In the genomic region with DNA sequence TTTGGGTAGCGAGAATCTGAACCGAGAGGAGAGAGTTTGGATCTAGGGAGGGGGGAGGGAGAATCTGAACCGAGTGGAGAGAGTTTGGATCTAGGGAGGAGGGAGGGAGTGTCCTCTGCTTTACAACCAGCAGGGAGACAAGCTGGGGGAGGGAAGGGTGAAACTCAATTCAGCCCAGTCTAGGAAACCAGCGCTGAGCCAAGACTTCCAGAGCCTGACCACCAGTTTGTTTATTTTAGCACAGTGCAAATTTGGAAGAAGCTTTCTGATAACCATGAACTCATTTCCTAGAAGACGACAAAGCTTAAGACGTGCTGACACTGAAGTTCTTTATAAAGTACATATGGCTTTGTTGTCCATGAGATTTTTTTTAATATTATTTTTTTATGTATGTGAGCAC, we compare ENCODE assay signal across 12 mouse cellular contexts. TPM values are rescaled to one million over a fixed set of nuclear protein-coding genes. Genes with fewer than 3 reads are reported as not detected.
DNase-seq lines count a peak whose midpoint lies in the region; ATAC-seq and TF ChIP-seq lines count a peak whose summit lies in the region.
"Had no signal": no experiment of that assay in that cellular context is flagged by ENCODE, and none has a peak within 500 bp of the region (broad histone marks: within the 10 kb centered on the region; RNA-seq: fewer than 3 reads in every experiment).

No protein-coding gene starts in this region.

- WGBS in liver, postnatal 0 days (ENCODE audit: insufficient replicate concordance): 34% methylated on average over 6 of the region's 6 CpGs
- 35% methylated on average over 6 of the region's 6 CpGs for whole genome bisulfite sequencing in liver, embryonic 12.5 days (ENCODE audit: insufficient replicate concordance)
- 19% methylated on average over 6 of the region's 6 CpGs for WGBS in heart, embryonic 16.5 days
- 10% methylated on average over 6 of the region's 6 CpGs for WGBS in kidney, postnatal 0 days

- no peak for TF ChIP-seq CTCF in liver, postnatal 0 days (IDR thresholded peaks at IDR 0.05; ENCODE audit: low read depth)
- no peak for TF ChIP-seq CTCF in kidney, postnatal 0 days (IDR thresholded peaks at IDR 0.05; ENCODE audit: low read depth)

- H3K27me3 ChIP-seq in liver, postnatal 0 days (ENCODE audit: insufficient read depth, low read length): no peaks in the 10 kb centered on the region
- peaks cover 12% of the 10 kb centered on the region for H3K27me3 ChIP-seq in liver, embryonic 12.5 days (replicated peaks)
- H3K27me3 ChIP-seq in heart, embryonic 16.5 days (ENCODE audit: control insufficient read depth, insufficient read depth, low read length): no peaks in the 10 kb centered on the region
- H3K27me3 ChIP-seq in kidney, postnatal 0 days (ENCODE audit: insufficient read depth, low read length): no peaks in the 10 kb centered on the region

- no peak for ATAC-seq in liver, postnatal 0 days
- no peak for ATAC-seq in liver, embryonic 12.5 days
- ATAC-seq in heart, embryonic 16.5 days (replicated peaks; ENCODE audit: extremely low read depth, insufficient read depth, low FRiP score): peak; percentile 70
- peak; percentile 66; the same call in 1 of the 2 replicates for ATAC-seq in kidney, postnatal 0 days (replicated peaks; ENCODE audit: low FRiP score, low read depth)
- no peak for ATAC-seq in CD4-positive, CD25-positive, alpha-beta regulatory T cell, adult 4 months

- no peak overlapping the region for H3K4me2 ChIP-seq in liver, postnatal 0 days (ENCODE audit: low read depth, low read length)
- no peak overlapping the region for H3K4me2 ChIP-seq in liver, embryonic 12.5 days
- H3K4me2 ChIP-seq in heart, embryonic 16.5 days (ENCODE audit: low read depth, low read length): no peak overlapping the region
- H3K4me2 ChIP-seq in kidney, postnatal 0 days (ENCODE audit: low read length): peak overlapping the region; percentile 32; the same call in 1 of the 2 replicates

- H3K4me1 ChIP-seq in liver, postnatal 0 days (ENCODE audit: insufficient read depth): peaks cover 11% of the 10 kb centered on the region
- H3K4me1 ChIP-seq in liver, embryonic 12.5 days: peaks cover 36% of the 10 kb centered on the region
- H3K4me1 ChIP-seq in heart, embryonic 16.5 days (ENCODE audit: control insufficient read depth, insufficient read depth, low read length): no peaks in the 10 kb centered on the region
- no peaks in the 10 kb centered on the region; the same call in 1 of the 2 replicates for H3K4me1 ChIP-seq in kidney, postnatal 0 days (replicated peaks; ENCODE audit: insufficient read depth, low read length)

- intact Hi-C loops in left cerebral cortex, postnatal 14 days (cut with DNase I): no loop called here

- no peaks in the 10 kb centered on the region for H3K36me3 ChIP-seq in liver, postnatal 0 days (replicated peaks; ENCODE audit: insufficient read depth, low read length)
- H3K36me3 ChIP-seq in liver, embryonic 12.5 days: no peaks in the 10 kb centered on the region
- no peaks in the 10 kb centered on the region for H3K36me3 ChIP-seq in heart, embryonic 16.5 days (ENCODE audit: control insufficient read depth, insufficient read depth)
- no peaks in the 10 kb centered on the region for H3K36me3 ChIP-seq in kidney, postnatal 0 days (ENCODE audit: insufficient read depth, low read length)

- H3K27ac ChIP-seq in liver, postnatal 0 days (ENCODE audit: low read depth): peak overlapping the region; percentile 25; the same call in 1 of the 2 replicates
- no peak overlapping the region for H3K27ac ChIP-seq in liver, embryonic 12.5 days
- H3K27ac ChIP-seq in heart, embryonic 16.5 days (ENCODE audit: low read length): peak overlapping the region; percentile 73
- peak overlapping the region; percentile 65; the same call in 1 of the 2 replicates for H3K27ac ChIP-seq in kidney, postnatal 0 days
- H3K27ac ChIP-seq: liver, embryonic 14.5 days had no signal

- no peak for DNase-seq in liver, postnatal 0 days
- peak; percentile 89 for DNase-seq in kidney, postnatal 0 days (ENCODE audit: low spot score)
- DNase-seq in skeletal muscle tissue, adult 2 months (ENCODE audit: low read depth, low spot score): peak; percentile 38
- no peak for DNase-seq in left cerebral cortex, postnatal 14 days (ENCODE audit: low spot score in 2 of 2)
- DNase-seq in ovary, postnatal 14 days (ENCODE audit: low spot score): no peak
- DNase-seq: adrenal gland, postnatal 25 days; cerebellum, adult 9-11 months; right cerebral cortex, postnatal 4 days had no signal

- no peaks in the 10 kb centered on the region for H3K9me3 ChIP-seq in liver, postnatal 0 days (ENCODE audit: low read length)
- no peaks in the 10 kb centered on the region for H3K9me3 ChIP-seq in liver, embryonic 12.5 days (replicated peaks)
- H3K9me3 ChIP-seq in heart, embryonic 16.5 days (replicated peaks; ENCODE audit: control insufficient read depth, low read length): no peaks in the 10 kb centered on the region
- no peaks in the 10 kb centered on the region for H3K9me3 ChIP-seq in kidney, postnatal 0 days (replicated peaks; ENCODE audit: low read length)

- H3K4me3 ChIP-seq in liver, postnatal 0 days (ENCODE audit: low read depth, low read length): no peak overlapping the region
- H3K4me3 ChIP-seq in liver, embryonic 12.5 days: no peak overlapping the region
- no peak overlapping the region for H3K4me3 ChIP-seq in heart, embryonic 16.5 days (ENCODE audit: low read length)
- no peak overlapping the region for H3K4me3 ChIP-seq in kidney, postnatal 0 days (replicated peaks; ENCODE audit: low read depth, low read length)

- no peak overlapping the region for H3K9ac ChIP-seq in liver, postnatal 0 days (replicated peaks)
- H3K9ac ChIP-seq in liver, embryonic 12.5 days: no peak overlapping the region
- H3K9ac ChIP-seq in heart, embryonic 16.5 days (ENCODE audit: low read length): no peak overlapping the region
- no peak overlapping the region for H3K9ac ChIP-seq in kidney, postnatal 0 days (ENCODE audit: low read depth, low read length)
- H3K9ac ChIP-seq: liver, embryonic 14.5 days had no signal

- no peak for TF ChIP-seq EP300 in liver, postnatal 0 days (IDR thresholded peaks at IDR 0.05; ENCODE audit: low read depth)

RNA-seq across cellular contexts. Expression of a gene that starts 6.5 kb away (rescaled TPM):
- polyA plus RNA-seq in liver, postnatal 0 days (2015; fragmentation: Nextera tagmentation; extraction: Ambion mirVana): 1.9 and 2.3 TPM in 2 replicates
- 3.1 TPM in 2 replicates for polyA plus RNA-seq in liver, embryonic 12.5 days (2016; fragmentation: Nextera tagmentation; extraction: Ambion mirVana)
- polyA plus RNA-seq in heart, embryonic 16.5 days (2015; fragmentation: Nextera tagmentation; extraction: Ambion mirVana): 10.1 and 11.3 TPM in 2 replicates
- 12.3 and 13.7 TPM in 2 replicates for polyA plus RNA-seq in kidney, postnatal 0 days (2015; fragmentation: Nextera tagmentation; extraction: Ambion mirVana)
- 1 to 10 TPM; 9.6 to 9.8 TPM for polyA plus RNA-seq in CD4-positive, CD25-positive, alpha-beta regulatory T cell, adult 4 months (2017; shearing (Covaris generic))
- 1 to 10 TPM; 7.4 to 8.0 TPM for total RNA-seq in left cerebral cortex, postnatal 14 days (2021)

RNA-seq across cellular contexts. Expression of a gene that starts 48.9 kb away (rescaled TPM):
- 32.2 and 34.2 TPM in 2 replicates for polyA plus RNA-seq in liver, postnatal 0 days (2015; fragmentation: Nextera tagmentation; extraction: Ambion mirVana)
- polyA plus RNA-seq in liver, embryonic 12.5 days (2016; fragmentation: Nextera tagmentation; extraction: Ambion mirVana): 31.1 and 38.9 TPM in 2 replicates
- polyA plus RNA-seq in heart, embryonic 16.5 days (2015; fragmentation: Nextera tagmentation; extraction: Ambion mirVana): 36.9 and 41.7 TPM in 2 replicates
- 55.9 and 60.8 TPM in 2 replicates for polyA plus RNA-seq in kidney, postnatal 0 days (2015; fragmentation: Nextera tagmentation; extraction: Ambion mirVana)
- polyA plus RNA-seq in CD4-positive, CD25-positive, alpha-beta regulatory T cell, adult 4 months (2017; shearing (Covaris generic)): 10 to 100 TPM; 79.6 to 86.0 TPM
- 10 to 100 TPM; 22.4 to 23.5 TPM for total RNA-seq in left cerebral cortex, postnatal 14 days (2021)

RNA-seq across cellular contexts. Expression of a gene that starts 49.3 kb away (rescaled TPM):
- 163 and 167 TPM in 2 replicates for polyA plus RNA-seq in liver, postnatal 0 days (2015; fragmentation: Nextera tagmentation; extraction: Ambion mirVana)
- polyA plus RNA-seq in liver, embryonic 12.5 days (2016; fragmentation: Nextera tagmentation; extraction: Ambion mirVana): 292 and 306 TPM in 2 replicates
- 259 and 291 TPM in 2 replicates for polyA plus RNA-seq in heart, embryonic 16.5 days (2015; fragmentation: Nextera tagmentation; extraction: Ambion mirVana)
- polyA plus RNA-seq in kidney, postnatal 0 days (2015; fragmentation: Nextera tagmentation; extraction: Ambion mirVana): 339 and 363 TPM in 2 replicates
- 100 to 1,000 TPM; 252 to 315 TPM for polyA plus RNA-seq in CD4-positive, CD25-positive, alpha-beta regulatory T cell, adult 4 months (2017; shearing (Covaris generic))
- total RNA-seq in left cerebral cortex, postnatal 14 days (2021): 100 to 1,000 TPM; 124 to 129 TPM

RNA-seq across cellular contexts. Expression of a gene that starts 56.2 kb away (rescaled TPM):
- 0.40 and 0.55 TPM in 2 replicates for polyA plus RNA-seq in liver, postnatal 0 days (2015; fragmentation: Nextera tagmentation; extraction: Ambion mirVana)
- 1.3 and 1.5 TPM in 2 replicates for polyA plus RNA-seq in liver, embryonic 12.5 days (2016; fragmentation: Nextera tagmentation; extraction: Ambion mirVana)
- polyA plus RNA-seq in heart, embryonic 16.5 days (2015; fragmentation: Nextera tagmentation; extraction: Ambion mirVana): 6.3 and 7.2 TPM in 2 replicates
- 3.7 and 3.8 TPM in 2 replicates for polyA plus RNA-seq in kidney, postnatal 0 days (2015; fragmentation: Nextera tagmentation; extraction: Ambion mirVana)
- not detected for polyA plus RNA-seq in CD4-positive, CD25-positive, alpha-beta regulatory T cell, adult 4 months (2017; shearing (Covaris generic))
- total RNA-seq in left cerebral cortex, postnatal 14 days (2021): 1 to 10 TPM; 4.4 TPM

Comparison
In these comparisons a context has a peak if more than half of its experiments do, and no peak if none do; other contexts are left out.
1. ATAC-seq: peak in heart, embryonic 16.5 days (single experiment) and kidney, postnatal 0 days (single experiment); none in liver, postnatal 0 days (single experiment), liver, embryonic 12.5 days (single experiment) and CD4-positive, CD25-positive, alpha-beta regulatory T cell, adult 4 months (single experiment).
2. DNase-seq: peak in kidney, postnatal 0 days (single experiment) and skeletal muscle tissue, adult 2 months (single experiment); none in liver, postnatal 0 days (single experiment), left cerebral cortex, postnatal 14 days (0 of 2) and ovary, postnatal 14 days (single experiment).